Mouse (Mus musculus) limb, embryonic 10.5 days (tissue): Measurements from ENCODE around the gene Mxra7. TPM values are rescaled to one million over a fixed set of nuclear protein-coding genes. Genes with fewer than 3 reads are reported as not detected.
A peak's percentile ranks its signal among the peaks of the same experiment; 100 is the strongest.
"Not testable (repeated sequence)": the region's sequence is repeated elsewhere in the genome, so short reads cannot be mapped to it uniquely, and the experiment has no call there.

Experiments used
- DNase-seq: peaks from one replicate; pipeline ENCODE4 v3.0.0-alpha.2; 2017; ENCODE audit warnings: low spot score
- H3K27ac ChIP-seq: fragments of 300-500 bp; sonication (generic); 2 replicates; pipeline ENCODE4 v1.5.1; 2016; ENCODE audit warnings: mild to moderate bottlenecking
- H3K27me3 ChIP-seq: fragments of 300-500 bp; sonication (generic); 2 replicates; pipeline ENCODE4 v1.6.1; 2016; ENCODE audit warnings: low read depth, mild to moderate bottlenecking; ENCODE audit not compliant: poor library complexity, severe bottlenecking
- H3K36me3 ChIP-seq: fragments of 300-500 bp; sonication (generic); 2 replicates; pipeline ENCODE4 v1.6.1; 2016; ENCODE audit warnings: mild to moderate bottlenecking, moderate library complexity
- H3K4me1 ChIP-seq: fragments of 300-500 bp; sonication (generic); 2 replicates; pipeline ENCODE4 v1.6.1; 2016
- H3K4me3 ChIP-seq: fragments of 300-500 bp; sonication (generic); 2 replicates; pipeline ENCODE4 v1.5.1; 2016; ENCODE audit warnings: mild to moderate bottlenecking, moderate library complexity
- H3K9me3 ChIP-seq: fragments of 300-500 bp; sonication (generic); replicated peaks from 2 replicates; pipeline ENCODE4 v1.6.1; 2016; ENCODE audit warnings: mild to moderate bottlenecking
- WGBS: fragments of 180-500 bp; shearing (Covaris S2); methylation state at CpG from one replicate; pipeline ENCODE4 v1.1.7; 2016; 5-methylcytosine and 5-hydroxymethylcytosine counted together
- polyA plus RNA-seq: library from polyadenylated mRNA; unstranded; fragments of >200 nt; fragmentation: Nextera tagmentation; extraction: Ambion mirVana; gene quantifications from 2 replicates; pipeline ENCODE4 v1.2.1, GENCODE M21; 2016

The Mxra7 gene
- polyA plus RNA-seq, 1 experiment from 2014 or later, result 14.9 TPM

GRCm38 (mm10) chr11:116842531-116843260 is 14.8 kb upstream of the Mxra7 start:
- under 1% methylated on average over 73 of the region's 73 CpGs for WGBS
- H3K36me3 ChIP-seq, result peaks cover 59% of the 10 kb centered on the region

DNA sequence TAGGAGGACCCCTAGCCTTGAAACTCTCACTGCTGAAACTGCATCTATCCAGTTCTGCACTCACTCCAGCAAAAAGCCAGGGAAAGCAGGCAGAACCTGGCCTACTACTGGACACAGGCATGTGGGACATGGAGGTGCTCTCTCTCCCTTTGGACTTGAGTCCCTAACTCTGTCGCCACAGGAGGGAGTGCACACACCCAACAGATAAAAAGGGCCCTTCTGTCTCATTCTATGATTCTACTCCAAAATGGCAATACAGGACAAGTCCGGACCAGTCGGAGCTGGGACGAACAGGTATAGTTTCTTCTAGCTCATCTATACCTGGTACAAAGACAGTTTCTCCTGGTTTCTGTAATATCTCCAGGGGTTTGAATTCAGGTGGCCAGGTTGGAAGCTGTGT is 12.9 kb upstream of the Mxra7 start:
- Histone ChIP-seq H3K4me1 (peaks cover 34% of the 10 kb centered on the region), H3K9me3 (no peaks in the 10 kb centered on the region), H3K36me3 (peaks cover 62% of the 10 kb centered on the region), H3K4me3 (peak overlapping the region; percentile 90; the same call in 1 of the 2 replicates), H3K27me3 (no peaks in the 10 kb centered on the region), H3K27ac (no peak overlapping the region)
- WGBS, result 88% methylated on average over 4 of the region's 4 CpGs
- no peak for DNase-seq

More at GRCm38 (mm10) chr11:116842531-116843260, 14.8 kb upstream of the Mxra7 start:
- Histone ChIP-seq H3K27ac (peak overlapping the region; percentile 98), H3K4me1 (peaks cover 34% of the 10 kb centered on the region), H3K9me3 (no peaks in the 10 kb centered on the region), H3K4me3 (peak overlapping the region; percentile 90), H3K27me3 (no peaks in the 10 kb centered on the region)
- DNase-seq, result peak; percentile 77

DNA sequence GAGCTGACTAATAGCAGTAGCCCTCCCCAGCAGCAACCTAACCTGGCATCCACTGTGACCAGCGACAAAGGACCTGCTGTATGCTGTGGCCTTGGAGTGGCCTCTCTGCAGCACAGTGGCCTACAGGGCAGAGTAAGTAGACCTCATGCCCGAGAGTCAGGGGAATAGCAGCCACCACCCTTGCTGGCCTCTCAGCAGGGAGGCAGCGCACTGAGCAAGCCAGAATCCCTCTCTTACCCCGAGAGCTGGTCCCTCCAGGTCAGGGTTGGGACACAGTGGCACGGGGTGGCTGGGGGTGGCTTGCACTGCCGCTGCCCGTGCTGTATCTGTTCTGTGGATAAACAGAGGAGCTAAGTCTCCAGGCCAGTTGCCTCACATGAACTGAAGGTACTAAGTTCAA is 11.8 kb upstream of the Mxra7 start:
- H3K4me1 ChIP-seq, result peaks cover 33% of the 10 kb centered on the region

GRCm38 (mm10) chr11:116838936-116839335 is 11.1 kb upstream of the Mxra7 start:
- H3K27me3 ChIP-seq, result no peaks in the 10 kb centered on the region
- no peak for DNase-seq
- WGBS, result 92% methylated on average over 14 of the region's 14 CpGs
- no peak overlapping the region for H3K27ac ChIP-seq
- peaks cover 78% of the 10 kb centered on the region for H3K36me3 ChIP-seq
- peaks cover 26% of the 10 kb centered on the region for H3K4me1 ChIP-seq
- H3K9me3 ChIP-seq, result no peaks in the 10 kb centered on the region
- no peak overlapping the region for H3K4me3 ChIP-seq

More for the DNA sequence above, 11.8 kb upstream of the Mxra7 start:
- DNase-seq, result no peak
- H3K36me3 ChIP-seq, result peaks cover 71% of the 10 kb centered on the region
- H3K27ac ChIP-seq, result no peak overlapping the region
- no peaks in the 10 kb centered on the region for H3K27me3 ChIP-seq
- 91% methylated on average over 7 of the region's 7 CpGs for WGBS
- no peak overlapping the region for H3K4me3 ChIP-seq
- H3K9me3 ChIP-seq, result no peaks in the 10 kb centered on the region

DNA sequence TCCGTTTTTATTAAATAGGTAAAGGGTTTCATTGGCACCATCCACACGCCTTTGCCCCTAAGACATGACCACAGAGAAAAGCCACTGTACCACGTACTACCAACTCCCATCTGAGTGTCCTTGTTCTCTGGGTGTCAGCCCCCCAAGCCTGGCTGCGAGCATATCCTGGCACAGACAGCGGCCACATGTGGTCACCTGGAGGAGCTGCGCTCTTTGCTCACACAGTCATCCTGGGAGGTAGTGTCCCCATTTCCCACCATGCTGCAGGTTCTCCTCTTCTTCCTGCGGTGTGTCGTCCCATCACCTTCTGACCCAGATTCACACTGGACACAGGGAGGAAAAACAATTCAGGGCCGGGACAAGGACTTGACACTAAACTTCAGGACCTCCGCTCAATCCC is 9.6 kb upstream of the Mxra7 start:
- no peak for DNase-seq
- no peak overlapping the region for H3K4me3 ChIP-seq
- 95% methylated on average over 10 of the region's 10 CpGs for WGBS
- H3K27ac ChIP-seq, result no peak overlapping the region
- peaks cover 33% of the 10 kb centered on the region for H3K4me1 ChIP-seq
- H3K9me3 ChIP-seq, result no peaks in the 10 kb centered on the region
- H3K36me3 ChIP-seq, result peaks cover 93% of the 10 kb centered on the region
- no peaks in the 10 kb centered on the region for H3K27me3 ChIP-seq

DNA sequence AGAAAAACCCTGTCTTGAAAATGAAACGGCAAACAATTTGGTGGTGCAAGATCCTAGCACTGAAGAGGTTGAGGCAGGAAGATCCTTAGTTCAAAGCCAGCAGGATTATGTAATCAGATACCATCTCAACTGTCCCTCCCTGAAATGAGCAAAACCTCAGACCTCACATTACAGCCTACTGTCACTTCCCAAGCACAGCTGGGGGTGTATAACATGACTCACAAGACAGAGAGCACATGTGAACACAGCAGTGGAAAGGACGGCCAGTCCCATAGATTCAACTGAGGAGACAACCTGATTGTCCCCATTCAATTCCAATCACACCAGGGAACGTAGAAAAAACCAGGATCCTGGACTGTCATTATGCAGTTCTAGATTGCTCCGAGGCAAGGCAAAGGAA is 8.4 kb upstream of the Mxra7 start:
- Histone ChIP-seq H3K27ac (no peak overlapping the region), H3K4me3 (no peak overlapping the region), H3K4me1 (peaks cover 28% of the 10 kb centered on the region), H3K27me3 (no peaks in the 10 kb centered on the region), H3K9me3 (no peaks in the 10 kb centered on the region), H3K36me3 (peaks cover 94% of the 10 kb centered on the region)
- WGBS, result 94% methylated on average over 4 of the region's 4 CpGs
- no peak for DNase-seq

GRCm38 (mm10) chr11:116834954-116835353 is 7.1 kb upstream of the Mxra7 start:
- DNase-seq, result no peak
- H3K36me3 ChIP-seq, result peaks cover 87% of the 10 kb centered on the region
- no peak overlapping the region for H3K27ac ChIP-seq
- no peaks in the 10 kb centered on the region for H3K27me3 ChIP-seq
- 94% methylated on average over 1 of the region's 1 CpGs for WGBS
- no peaks in the 10 kb centered on the region for H3K9me3 ChIP-seq
- no peak overlapping the region for H3K4me3 ChIP-seq
- H3K4me1 ChIP-seq, result peaks cover 15% of the 10 kb centered on the region

GRCm38 (mm10) chr11:116832172-116832685 is 4.4 kb upstream of the Mxra7 start:
- WGBS, result 67% methylated on average over 3 of the region's 4 CpGs
- H3K27me3 ChIP-seq, result no peaks in the 10 kb centered on the region
- peaks cover 30% of the 10 kb centered on the region for H3K4me1 ChIP-seq
- H3K4me3 ChIP-seq, result no peak overlapping the region
- H3K27ac ChIP-seq, result 0 out of 2 replicates have a peak overlapping the region, but pooled peaks have one; percentile 15
- peaks cover 60% of the 10 kb centered on the region for H3K36me3 ChIP-seq
- DNase-seq, result no peak
- H3K9me3 ChIP-seq, result no peaks in the 10 kb centered on the region

- Histone ChIP-seq H3K27me3 (no peaks in the 10 kb centered on the region), H3K36me3 (peaks cover 14% of the 10 kb centered on the region), H3K9me3 (no peaks in the 10 kb centered on the region), H3K4me3 (peak overlapping the region; percentile 81), H3K4me1 (peaks cover 43% of the 10 kb centered on the region), H3K27ac (peak overlapping the region; percentile 89)
- no peak for DNase-seq
- WGBS, result 25% methylated on average over 17 of the region's 17 CpGs
Measured at GRCm38 (mm10) chr11:116826550-116827504, 1.0 kb downstream of the Mxra7 start.

DNA sequence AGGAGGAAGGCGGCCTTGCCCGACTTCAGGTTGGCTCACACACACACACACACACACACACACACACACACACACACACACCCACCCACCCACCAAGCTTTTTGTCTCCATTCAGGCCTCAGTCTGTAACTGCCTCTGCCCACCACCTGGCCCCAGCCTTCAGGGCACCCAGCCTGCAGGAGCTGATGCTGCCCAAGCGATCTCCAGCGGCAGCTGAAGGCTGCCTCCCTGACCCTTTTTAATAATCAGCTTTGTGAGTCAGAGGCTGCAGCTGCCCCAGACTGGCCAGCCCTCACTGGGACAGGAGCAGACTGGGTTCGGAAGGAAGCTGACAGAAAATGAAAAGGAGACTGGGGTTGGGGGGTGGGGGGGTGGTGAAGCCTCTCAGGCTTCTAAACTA is 2.6 kb downstream of the Mxra7 start:
- H3K36me3 ChIP-seq, result peaks cover 4% of the 10 kb centered on the region; the same call in 1 of the 2 replicates
- no peak for DNase-seq
- peak overlapping the region; percentile 47; the same call in 1 of the 2 replicates for H3K27ac ChIP-seq
- 71% methylated on average over 5 of the region's 5 CpGs for WGBS
- peaks cover 54% of the 10 kb centered on the region for H3K4me1 ChIP-seq
- H3K4me3 ChIP-seq, result peak overlapping the region; percentile 4; the same call in 1 of the 2 replicates
- H3K27me3 ChIP-seq, result no peaks in the 10 kb centered on the region
- H3K9me3 ChIP-seq, result no peaks in the 10 kb centered on the region

- H3K27me3 ChIP-seq, H3K9me3 ChIP-seq, H3K4me3 ChIP-seq, H3K36me3 ChIP-seq, DNase-seq, H3K27ac ChIP-seq: not testable (repeated sequence)
- 97% methylated on average over 10 of the region's 10 CpGs for WGBS
- peaks cover 60% of the 10 kb centered on the region for H3K4me1 ChIP-seq
Measured at GRCm38 (mm10) chr11:116823885-116824284, 4.0 kb downstream of the Mxra7 start.

- H3K4me3 ChIP-seq, result no peak overlapping the region
Measured at GRCm38 (mm10) chr11:116823255-116823654, 4.6 kb downstream of the Mxra7 start.

More at GRCm38 (mm10) chr11:116823255-116823654, 4.6 kb downstream of the Mxra7 start:
- Histone ChIP-seq H3K36me3 (peaks cover 4% of the 10 kb centered on the region; the same call in 1 of the 2 replicates), H3K4me1 (peaks cover 60% of the 10 kb centered on the region), H3K27ac (no peak overlapping the region), H3K9me3 (no peaks in the 10 kb centered on the region), H3K27me3 (no peaks in the 10 kb centered on the region)
- no peak for DNase-seq
- 100% methylated on average over 2 of the region's 2 CpGs for WGBS
